Mouse (Mus musculus) liver, embryonic 13.5 days (tissue): ENCODE data around the gene Gm28053. TPM values are rescaled to one million over a fixed set of nuclear protein-coding genes. Genes with fewer than 3 reads are reported as not detected.
A peak's percentile ranks its signal among the peaks of the same experiment; 100 is the strongest.
"Not testable (repeated sequence)": the region's sequence is repeated elsewhere in the genome, so short reads cannot be mapped to it uniquely, and the experiment has no call there.

Source experiments
- ATAC-seq: fragments of 200-750 bp; cut with Nextera tagmentation; 2 replicates; pipeline ENCODE4 v1.8.0; 2017; ENCODE audit warnings: low read depth, mild to moderate bottlenecking, moderate number of reproducible peaks, moderate library complexity
- DNase-seq: peaks from one replicate; pipeline ENCODE4 v3.0.0; 2022
- H3K27ac ChIP-seq: fragments of 300-500 bp; sonication (generic); 2 replicates; pipeline ENCODE4 v1.5.1; 2015; ENCODE audit warnings: moderate library complexity, mild to moderate bottlenecking, inconsistent platforms
- H3K27me3 ChIP-seq: fragments of 300-500 bp; sonication (generic); 2 replicates; pipeline ENCODE4 v1.6.1; 2015; ENCODE audit warnings: mild to moderate bottlenecking, inconsistent platforms
- H3K36me3 ChIP-seq: fragments of 300-500 bp; sonication (generic); 2 replicates; pipeline ENCODE4 v1.6.1; 2015; ENCODE audit warnings: mild to moderate bottlenecking, inconsistent platforms
- H3K4me1 ChIP-seq: fragments of 300-500 bp; sonication (generic); replicated peaks from 2 replicates; pipeline ENCODE4 v1.6.1; 2015; ENCODE audit warnings: inconsistent platforms
- H3K4me2 ChIP-seq: fragments of 300-500 bp; sonication (generic); 2 replicates; pipeline ENCODE4 v1.6.1; 2015; ENCODE audit warnings: inconsistent platforms, mild to moderate bottlenecking, moderate library complexity
- H3K4me3 ChIP-seq: fragments of 300-500 bp; sonication (generic); replicated peaks from 2 replicates; pipeline ENCODE4 v1.5.1; 2015; ENCODE audit warnings: mild to moderate bottlenecking, inconsistent platforms
- H3K9ac ChIP-seq: fragments of 300-500 bp; sonication (generic); 2 replicates; pipeline ENCODE4 v1.6.1; 2015; ENCODE audit warnings: mild to moderate bottlenecking, inconsistent platforms
- H3K9me3 ChIP-seq: fragments of 300-500 bp; sonication (generic); replicated peaks from 2 replicates; pipeline ENCODE4 v1.6.1; 2016; ENCODE audit warnings: inconsistent platforms
- WGBS: fragments of 180-500 bp; shearing (Covaris S2); methylation state at CpG from one replicate; pipeline ENCODE4 v1.1.7; 2015; ENCODE audit not compliant: insufficient replicate concordance; 5-methylcytosine and 5-hydroxymethylcytosine counted together
- polyA plus RNA-seq: library from polyadenylated mRNA; unstranded; fragments of >200 nt; fragmentation: Nextera tagmentation; extraction: Ambion mirVana; gene quantifications from 2 replicates; pipeline ENCODE4 v1.2.1, GENCODE M21; 2015

The Gm28053 gene
- polyA plus RNA-seq, 1 experiment from 2014 or later = 1.6 TPM

- WGBS = 16% methylated on average over 3 of the region's 3 CpGs
- H3K4me3 ChIP-seq = no peak overlapping the region
- no peak overlapping the region for H3K27ac ChIP-seq
- no peaks in the 10 kb centered on the region for H3K9me3 ChIP-seq
- no peak overlapping the region for H3K9ac ChIP-seq
- no peaks in the 10 kb centered on the region for H3K27me3 ChIP-seq
- no peak overlapping the region for H3K4me2 ChIP-seq
- 0 out of 2 replicates have a peak, but pooled peaks cover 4% of the 10 kb centered on the region for H3K36me3 ChIP-seq
- peaks cover 11% of the 10 kb centered on the region for H3K4me1 ChIP-seq
- no peak for ATAC-seq
- DNase-seq = no peak
Measured at GRCm38 (mm10) chr6:48681472-48682090, 36.8 kb upstream of the Gm28053 start.

GRCm38 (mm10) chr6:48682271-48682670 lies 36.1 kb upstream of the Gm28053 start:
- no peak overlapping the region for H3K4me2 ChIP-seq
- 55% methylated on average over 4 of the region's 4 CpGs for WGBS
- H3K27ac ChIP-seq = no peak overlapping the region
- no peak overlapping the region for H3K4me3 ChIP-seq
- DNase-seq = no peak
- 0 out of 2 replicates have a peak, but pooled peaks cover 4% of the 10 kb centered on the region for H3K36me3 ChIP-seq
- peaks cover 7% of the 10 kb centered on the region for H3K4me1 ChIP-seq
- no peak overlapping the region for H3K9ac ChIP-seq
- ATAC-seq = no peak
- H3K27me3 ChIP-seq = no peaks in the 10 kb centered on the region
- no peaks in the 10 kb centered on the region for H3K9me3 ChIP-seq

DNA sequence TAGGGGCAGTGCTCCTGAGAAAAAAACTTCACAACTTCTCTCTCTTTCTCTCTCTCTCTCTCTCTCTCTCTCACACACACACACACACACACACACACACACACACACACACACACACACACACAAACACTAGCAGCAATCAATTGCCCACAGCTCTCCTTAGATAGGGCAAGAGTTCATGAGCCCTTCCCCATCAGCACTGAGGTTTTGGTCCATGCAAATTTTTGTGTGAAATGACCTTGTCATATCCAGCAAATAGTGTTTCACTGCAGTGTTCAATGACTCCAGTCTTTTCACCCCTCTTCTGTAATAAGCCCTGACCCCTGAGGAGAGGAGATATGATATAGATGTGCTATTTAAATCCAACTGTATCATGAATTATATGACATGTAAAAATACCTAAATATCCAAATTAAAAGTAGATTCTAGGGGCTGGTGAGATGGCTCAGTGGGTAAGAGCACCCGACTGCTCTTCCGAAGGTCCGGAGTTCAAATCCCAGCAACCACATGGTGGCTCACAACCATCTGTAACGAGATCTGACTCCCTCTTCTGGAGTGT lies 35.1 kb upstream of the Gm28053 start:
- H3K9ac ChIP-seq, H3K4me3 ChIP-seq, H3K4me2 ChIP-seq, ATAC-seq, H3K36me3 ChIP-seq, H3K4me1 ChIP-seq, H3K9me3 ChIP-seq, H3K27ac ChIP-seq, DNase-seq, H3K27me3 ChIP-seq: not testable (repeated sequence)
- 69% methylated on average over 4 of the region's 4 CpGs for whole genome bisulfite sequencing

GRCm38 (mm10) chr6:48684319-48684718 lies 34.1 kb upstream of the Gm28053 start, which contains the start of gene Gimap4:
Gimap4 (plus strand) TSS chr6:48684549.
- Histone ChIP-seq H3K27ac (no peak within 1 kb of the TSS), H3K4me1 (no peaks in the 10 kb centered on the region; the same call in 1 of the 2 replicates), H3K36me3 (no peaks in the 10 kb centered on the region), H3K4me3 (no peak within 1 kb of the TSS), H3K4me2 (no peak within 1 kb of the TSS), H3K9ac (no peak within 1 kb of the TSS), H3K27me3 (no peaks in the 10 kb centered on the region), H3K9me3 (no peaks in the 10 kb centered on the region)
- ATAC-seq (no peak), DNase-seq (no peak)
- WGBS = 37% methylated on average over 5 of the region's 5 CpGs

GRCm38 (mm10) chr6:48684806-48685205 lies 33.6 kb upstream of the Gm28053 start:
- H3K36me3 ChIP-seq = no peaks in the 10 kb centered on the region
- no peak overlapping the region for H3K9ac ChIP-seq
- no peaks in the 10 kb centered on the region for H3K27me3 ChIP-seq
- WGBS = 50% methylated on average over 4 of the region's 4 CpGs
- H3K9me3 ChIP-seq = no peaks in the 10 kb centered on the region
- no peaks in the 10 kb centered on the region; the same call in 1 of the 2 replicates for H3K4me1 ChIP-seq
- ATAC-seq = no peak
- DNase-seq = no peak
- H3K27ac ChIP-seq = no peak overlapping the region
- H3K4me2 ChIP-seq = no peak overlapping the region
- no peak overlapping the region for H3K4me3 ChIP-seq

GRCm38 (mm10) chr6:48685251-48685650 lies 33.2 kb upstream of the Gm28053 start:
- H3K4me3 ChIP-seq = no peak overlapping the region
- no peak overlapping the region for H3K27ac ChIP-seq

DNA sequence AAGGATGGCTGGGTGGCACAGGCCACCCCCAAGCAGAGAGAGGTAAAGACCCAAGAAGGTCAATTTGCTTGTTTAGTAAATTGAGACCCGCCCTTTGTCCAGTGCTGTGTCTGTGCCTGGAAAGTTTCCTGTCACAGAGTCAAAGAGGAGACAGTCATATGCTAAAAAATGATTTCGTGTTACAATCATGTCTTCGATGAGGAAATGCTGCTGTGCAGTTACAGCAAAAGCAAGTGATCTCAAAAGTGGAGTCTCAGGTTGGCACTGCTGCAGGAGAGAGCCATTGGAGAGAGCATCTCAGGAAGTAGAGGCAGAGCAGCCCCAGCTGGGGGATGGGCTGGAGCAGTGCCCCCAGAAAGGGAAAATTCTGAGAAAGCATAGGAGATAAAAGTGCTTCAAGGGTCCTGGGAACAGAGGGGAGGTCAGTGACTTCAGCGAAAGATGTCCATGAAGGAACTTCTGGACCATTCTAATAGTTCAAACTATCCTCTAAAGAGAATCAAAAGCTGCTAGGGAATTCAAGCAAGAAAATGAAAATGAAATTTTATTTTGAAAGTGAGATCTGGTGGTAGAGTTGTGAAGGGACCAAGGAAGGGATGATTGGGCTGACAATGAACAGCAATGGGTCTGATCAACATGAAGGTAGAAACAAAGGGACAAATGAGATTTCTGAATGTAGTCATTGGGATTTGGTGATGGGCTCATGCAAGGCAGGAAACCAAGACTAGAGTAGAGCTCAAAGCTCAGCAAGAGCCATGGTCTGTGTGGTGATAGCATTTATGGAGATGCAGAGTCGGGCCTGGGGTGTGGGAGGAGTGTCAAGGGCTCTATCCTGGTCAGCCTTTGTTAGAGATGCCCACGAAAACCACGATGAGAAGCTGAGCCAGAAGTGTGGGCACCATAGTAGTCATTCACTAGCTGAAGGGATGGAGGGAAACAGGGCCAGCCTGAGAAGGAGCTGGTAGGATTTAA lies 32.4 kb upstream of the Gm28053 start:
- no peak for DNase-seq
- Histone ChIP-seq H3K9me3 (no peaks in the 10 kb centered on the region), H3K4me1 (no peaks in the 10 kb centered on the region; the same call in 1 of the 2 replicates), H3K4me3 (no peak overlapping the region), H3K27me3 (no peaks in the 10 kb centered on the region), H3K9ac (no peak overlapping the region), H3K27ac (0 out of 2 replicates have a peak overlapping the region, but pooled peaks have one; percentile 14), H3K4me2 (no peak overlapping the region), H3K36me3 (no peaks in the 10 kb centered on the region)
- no peak for ATAC-seq
- WGBS = 45% methylated on average over 7 of the region's 7 CpGs

More at GRCm38 (mm10) chr6:48685251-48685650, 33.2 kb upstream of the Gm28053 start:
- 51% methylated on average over 2 of the region's 2 CpGs for WGBS
- H3K9ac ChIP-seq = no peak overlapping the region
- H3K27me3 ChIP-seq = no peaks in the 10 kb centered on the region
- H3K4me2 ChIP-seq = no peak overlapping the region
- no peaks in the 10 kb centered on the region; the same call in 1 of the 2 replicates for H3K4me1 ChIP-seq
- no peak for DNase-seq
- ATAC-seq = no peak
- no peaks in the 10 kb centered on the region for H3K36me3 ChIP-seq
- no peaks in the 10 kb centered on the region for H3K9me3 ChIP-seq

DNA sequence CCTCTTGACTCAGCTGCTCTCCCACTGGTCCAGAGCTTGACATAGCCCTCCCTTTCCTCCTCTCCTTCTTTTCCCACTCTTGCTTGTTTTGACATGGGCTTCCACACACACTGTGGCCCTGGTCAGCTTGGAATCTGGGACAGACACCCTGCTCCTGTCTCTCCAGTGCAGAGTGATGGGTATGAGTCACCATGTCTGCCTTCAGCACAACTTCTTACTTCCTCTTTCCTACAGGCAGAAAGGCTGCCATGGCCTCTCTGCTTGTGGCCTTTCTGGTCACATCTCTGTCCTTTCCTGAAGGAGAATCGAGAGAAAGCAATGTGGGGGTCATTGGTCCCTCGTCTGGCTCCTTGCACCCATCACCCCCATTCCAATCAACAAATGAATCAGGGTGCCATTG lies 31.3 kb upstream of the Gm28053 start:
- Histone ChIP-seq H3K4me1 (no peaks in the 10 kb centered on the region; the same call in 1 of the 2 replicates), H3K27me3 (no peaks in the 10 kb centered on the region), H3K4me2 (no peak overlapping the region), H3K9me3 (no peaks in the 10 kb centered on the region), H3K9ac (no peak overlapping the region), H3K27ac (no peak overlapping the region), H3K4me3 (no peak overlapping the region), H3K36me3 (no peaks in the 10 kb centered on the region)
- WGBS = 19% methylated on average over 2 of the region's 2 CpGs
- DNase-seq = no peak
- no peak for ATAC-seq

DNA sequence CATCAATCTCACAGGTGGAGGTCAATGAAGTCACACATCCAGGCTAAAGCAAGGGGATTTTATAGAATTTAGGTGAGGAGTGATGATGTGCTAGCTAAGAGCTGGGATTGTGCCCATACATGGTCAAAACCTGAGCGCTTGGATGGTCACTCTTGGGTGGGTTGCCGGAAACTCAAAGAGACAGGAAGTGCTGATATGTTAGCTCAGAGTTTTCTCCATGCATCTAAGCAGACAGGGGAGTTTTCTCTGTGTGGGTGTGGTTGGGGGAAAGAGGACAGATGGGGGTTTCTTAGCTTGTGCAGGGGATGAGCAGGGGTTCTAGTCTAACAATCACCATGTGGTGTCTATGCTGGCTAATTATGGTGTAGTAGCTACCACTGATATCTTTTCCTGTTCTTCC lies 29.1 kb upstream of the Gm28053 start:
- Histone ChIP-seq H3K4me1 (no peaks in the 10 kb centered on the region; the same call in 1 of the 2 replicates), H3K9me3 (no peaks in the 10 kb centered on the region), H3K27me3 (no peaks in the 10 kb centered on the region), H3K4me3 (no peak overlapping the region), H3K36me3 (no peaks in the 10 kb centered on the region), H3K27ac (no peak overlapping the region), H3K9ac (no peak overlapping the region), H3K4me2 (no peak overlapping the region)
- DNase-seq (no peak), ATAC-seq (no peak)
- 44% methylated on average over 2 of the region's 2 CpGs for WGBS

DNA sequence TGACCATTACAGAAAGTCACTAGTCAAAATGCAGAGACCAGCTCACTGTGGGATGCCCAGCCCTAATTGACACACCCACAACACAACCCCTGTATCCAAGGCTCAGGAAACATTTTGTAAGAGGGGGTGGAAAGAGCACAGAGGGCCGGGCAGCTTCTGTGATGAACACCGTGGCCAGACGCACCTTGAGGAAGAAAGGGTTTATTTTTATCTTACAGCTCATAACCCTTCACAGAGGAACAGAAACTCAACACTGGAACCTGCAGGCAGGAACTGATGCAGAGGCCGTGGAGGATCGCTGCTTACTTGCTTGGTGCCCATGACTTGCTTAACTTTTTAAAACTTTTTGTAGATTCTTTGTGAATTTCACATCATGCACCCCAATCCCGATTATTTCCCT lies 25.4 kb upstream of the Gm28053 start:
- no peak for ATAC-seq

More for the DNA sequence above, 25.4 kb upstream of the Gm28053 start:
- H3K27me3 ChIP-seq = no peaks in the 10 kb centered on the region
- no peaks in the 10 kb centered on the region for H3K9me3 ChIP-seq
- H3K36me3 ChIP-seq = no peaks in the 10 kb centered on the region
- H3K4me2 ChIP-seq = no peak overlapping the region
- no peak overlapping the region for H3K27ac ChIP-seq
- no peaks in the 10 kb centered on the region for H3K4me1 ChIP-seq
- no peak overlapping the region for H3K4me3 ChIP-seq
- WGBS = 66% methylated on average over 6 of the region's 6 CpGs
- H3K9ac ChIP-seq = no peak overlapping the region
- no peak for DNase-seq
